Comparison of ENCODE assay signal across 8 mouse cellular contexts in genomic region chr8:123064809-123065213, GRCm38 (mm10). TPM values are rescaled to one million over a fixed set of nuclear protein-coding genes. Genes with fewer than 3 reads are reported as not detected.
DNase-seq lines count a peak whose midpoint lies in the region; ATAC-seq and TF ChIP-seq lines count a peak whose summit lies in the region.

No protein-coding gene starts in this region.

- peaks cover 9% of the 10 kb centered on the region for H3K4me1 ChIP-seq in cerebellum, adult 2 months (ENCODE audit: control insufficient read depth, insufficient read depth, low read length)
- H3K4me1 ChIP-seq in hindbrain, embryonic 15.5 days (replicated peaks): peaks cover 30% of the 10 kb centered on the region
- no peaks in the 10 kb centered on the region for H3K4me1 ChIP-seq in stomach, postnatal 0 days (replicated peaks; ENCODE audit: control insufficient read depth, insufficient read depth)

- 1% methylated on average over 14 of the region's 14 CpGs for WGBS in cerebellum, adult 2 months
- under 1% methylated on average over 14 of the region's 14 CpGs for WGBS in hindbrain, embryonic 15.5 days
- WGBS in stomach, postnatal 0 days: under 1% methylated on average over 14 of the region's 14 CpGs

- TF ChIP-seq EP300 in stomach, postnatal 0 days (optimal IDR thresholded peaks at IDR 0.05): no peak

- H3K36me3 ChIP-seq in hindbrain, embryonic 15.5 days: no peaks in the 10 kb centered on the region
- no peaks in the 10 kb centered on the region for H3K36me3 ChIP-seq in stomach, postnatal 0 days (ENCODE audit: control insufficient read depth, insufficient read depth, low read length)

- H3K4me3 ChIP-seq in cerebellum, adult 2 months (replicated peaks; ENCODE audit: insufficient read depth, low read depth, low read length): peak overlapping the region; percentile 93
- H3K4me3 ChIP-seq in hindbrain, embryonic 15.5 days: peak overlapping the region; percentile 69
- H3K4me3 ChIP-seq in stomach, postnatal 0 days (ENCODE audit: low read depth, low read length): peak overlapping the region; percentile 90

- no peaks in the 10 kb centered on the region for H3K9me3 ChIP-seq in hindbrain, embryonic 15.5 days
- H3K9me3 ChIP-seq in stomach, postnatal 0 days (ENCODE audit: control insufficient read depth, low read length): no peaks in the 10 kb centered on the region

- no peak for DNase-seq in cerebellum, adult 2 months
- no peak for DNase-seq in cerebellum, adult 11 months
- DNase-seq in thymus, postnatal 10 days (ENCODE audit: low spot score in 2 of 2): peak; percentile 12 to 28
- DNase-seq in thymus, postnatal 25 days: no peak
- no peak for DNase-seq in stomach, postnatal 0 days (ENCODE audit: low spot score)
- DNase-seq in adrenal gland, postnatal 4 days (ENCODE audit: low spot score in 2 of 2): no peak

- H3K27me3 ChIP-seq in cerebellum, adult 2 months (ENCODE audit: control insufficient read depth, insufficient read depth, low read length): no peaks in the 10 kb centered on the region
- H3K27me3 ChIP-seq in hindbrain, embryonic 15.5 days: no peaks in the 10 kb centered on the region
- no peaks in the 10 kb centered on the region for H3K27me3 ChIP-seq in stomach, postnatal 0 days (ENCODE audit: control insufficient read depth, insufficient read depth, low read length)

- no peak for TF ChIP-seq CTCF in cerebellum, adult 2 months (IDR thresholded peaks at IDR 0.05; ENCODE audit: borderline replicate concordance, insufficient read depth, low read depth, low read length)
- TF ChIP-seq CTCF in stomach, postnatal 0 days (IDR thresholded peaks at IDR 0.05; ENCODE audit: low read depth): no peak

- H3K4me2 ChIP-seq in hindbrain, embryonic 15.5 days: peak overlapping the region; percentile 78
- H3K4me2 ChIP-seq in stomach, postnatal 0 days (replicated peaks; ENCODE audit: low read depth): peak overlapping the region; percentile 69

- H3K27ac ChIP-seq in cerebellum, adult 2 months (ENCODE audit: insufficient read depth, low read length): peak overlapping the region; percentile 87
- peak overlapping the region; percentile 95 for H3K27ac ChIP-seq in hindbrain, embryonic 15.5 days (replicated peaks)
- peak overlapping the region; percentile 92 for H3K27ac ChIP-seq in stomach, postnatal 0 days (replicated peaks)

- peak; percentile 43; the same call in 1 of the 2 replicates for ATAC-seq in hindbrain, embryonic 15.5 days (ENCODE audit: low FRiP score, low read depth)
- ATAC-seq in megakaryocyte-erythroid progenitor cell, adult 5-6 weeks (replicated peaks; ENCODE audit: low FRiP score, low TSS enrichment, poor library complexity, severe bottlenecking): 0 out of 2 replicates have a peak, but pooled peaks have one; percentile 20
- peak; percentile 36 for ATAC-seq in stomach, postnatal 0 days (ENCODE audit: low FRiP score, low TSS enrichment)

- TF ChIP-seq POLR2A in cerebellum, adult 2 months (IDR thresholded peaks at IDR 0.05; ENCODE audit: borderline replicate concordance, insufficient read depth, low read length): no peak

- H3K9ac ChIP-seq in hindbrain, embryonic 15.5 days: peak overlapping the region; percentile 69
- H3K9ac ChIP-seq in stomach, postnatal 0 days (ENCODE audit: low read length): peak overlapping the region; percentile 92

RNA-seq across cellular contexts. Expression of gene Spg7, which starts 2.1 kb away (rescaled TPM):
- polyA plus RNA-seq in cerebellum, adult 2 months (2012; rRNA removed): 103 and 104 TPM in 2 replicates
- polyA plus RNA-seq in hindbrain, embryonic 15.5 days (2015; fragmentation: Nextera tagmentation; extraction: Ambion mirVana): 43.3 and 49.1 TPM in 2 replicates
- 89.0 and 94.3 TPM in 2 replicates for total RNA-seq in megakaryocyte-erythroid progenitor cell, adult 5-6 weeks (2014; fragmentation: Nextera tagmentation)
- 60.1 and 68.2 TPM in 2 replicates for total RNA-seq in megakaryocyte-erythroid progenitor cell, adult 5-6 weeks (2017)
- 29.6 and 32.0 TPM in 2 replicates for polyA plus RNA-seq in stomach, postnatal 0 days (2015; fragmentation: Nextera tagmentation; extraction: Ambion mirVana)
- 10 to 100 TPM; 67.6 to 72.6 TPM for total RNA-seq in adrenal gland, postnatal 4 days (2021)

RNA-seq across cellular contexts. Expression of gene Ankrd11, which starts 22.7 kb away (rescaled TPM):
- 104 and 105 TPM in 2 replicates for polyA plus RNA-seq in cerebellum, adult 2 months (2012; rRNA removed)
- polyA plus RNA-seq in hindbrain, embryonic 15.5 days (2015; fragmentation: Nextera tagmentation; extraction: Ambion mirVana): 65.3 and 70.8 TPM in 2 replicates
- total RNA-seq in megakaryocyte-erythroid progenitor cell, adult 5-6 weeks (2014; fragmentation: Nextera tagmentation): 97.9 and 99.4 TPM in 2 replicates
- 57.1 and 57.3 TPM in 2 replicates for total RNA-seq in megakaryocyte-erythroid progenitor cell, adult 5-6 weeks (2017)
- 35.0 and 35.8 TPM in 2 replicates for polyA plus RNA-seq in stomach, postnatal 0 days (2015; fragmentation: Nextera tagmentation; extraction: Ambion mirVana)
- total RNA-seq in adrenal gland, postnatal 4 days (2021): 100 to 1,000 TPM; 132 TPM

RNA-seq across cellular contexts. Expression of gene Rpl13, which starts 37.3 kb away (rescaled TPM):
- polyA plus RNA-seq in cerebellum, adult 2 months (2012; rRNA removed): 829 and 864 TPM in 2 replicates
- 632 and 725 TPM in 2 replicates for polyA plus RNA-seq in hindbrain, embryonic 15.5 days (2015; fragmentation: Nextera tagmentation; extraction: Ambion mirVana)
- total RNA-seq in megakaryocyte-erythroid progenitor cell, adult 5-6 weeks (2014; fragmentation: Nextera tagmentation): 2,414 and 2,637 TPM in 2 replicates
- total RNA-seq in megakaryocyte-erythroid progenitor cell, adult 5-6 weeks (2017): 3,345 and 3,531 TPM in 2 replicates
- 1,460 and 1,506 TPM in 2 replicates for polyA plus RNA-seq in stomach, postnatal 0 days (2015; fragmentation: Nextera tagmentation; extraction: Ambion mirVana)
- total RNA-seq in adrenal gland, postnatal 4 days (2021): 100 to 1,000 TPM; 895 to 902 TPM

RNA-seq across cellular contexts. Expression of gene Cpne7, which starts 52.4 kb away (rescaled TPM):
- polyA plus RNA-seq in cerebellum, adult 2 months (2012; rRNA removed): 6.2 and 7.1 TPM in 2 replicates
- 4.3 and 4.5 TPM in 2 replicates for polyA plus RNA-seq in hindbrain, embryonic 15.5 days (2015; fragmentation: Nextera tagmentation; extraction: Ambion mirVana)
- 1.5 and 2.3 TPM in 2 replicates for total RNA-seq in megakaryocyte-erythroid progenitor cell, adult 5-6 weeks (2014; fragmentation: Nextera tagmentation)
- total RNA-seq in megakaryocyte-erythroid progenitor cell, adult 5-6 weeks (2017): 1.0 and 1.2 TPM in 2 replicates
- polyA plus RNA-seq in stomach, postnatal 0 days (2015; fragmentation: Nextera tagmentation; extraction: Ambion mirVana): 1.4 TPM in 2 replicates
- 1 to 10 TPM; 6.3 to 7.3 TPM for total RNA-seq in adrenal gland, postnatal 4 days (2021)

Comparison
In these comparisons a context has a peak if more than half of its experiments do, and no peak if none do; other contexts are left out.
1. DNase-seq: peak in thymus, postnatal 10 days (2 of 2); none in cerebellum, adult 2 months (0 of 2), cerebellum, adult 11 months (single experiment), thymus, postnatal 25 days (single experiment), stomach, postnatal 0 days (single experiment) and adrenal gland, postnatal 4 days (0 of 2).
2. Peak in every context shown above with its lines, with median percentiles within 50 percentile points of each other: H3K27ac ChIP-seq, H3K4me3 ChIP-seq and ATAC-seq.